Comparison of ENCODE assay signal across 16 mouse cellular contexts in genomic region chr2:161097746-161098145, GRCm38 (mm10).
"Had no signal": no experiment of that assay in that cellular context is flagged by ENCODE, and none has a peak within 500 bp of the region (broad histone marks: within the 10 kb centered on the region; RNA-seq: fewer than 3 reads in every experiment).

No protein-coding gene starts in this region.

- ATAC-seq: lung, postnatal 0 days; midbrain, embryonic 13.5 days; midbrain, embryonic 15.5 days had no signal

- H3K4me2 ChIP-seq: lung, embryonic 15.5 days; midbrain, embryonic 11.5 days; midbrain, embryonic 13.5 days; midbrain, embryonic 15.5 days; neural tube, embryonic 12.5 days; stomach, embryonic 15.5 days had no signal

- H3K36me3 ChIP-seq: lung, embryonic 15.5 days; midbrain, embryonic 13.5 days; midbrain, embryonic 15.5 days; neural tube, embryonic 12.5 days; stomach, embryonic 15.5 days had no signal

- H3K9ac ChIP-seq: lung, embryonic 15.5 days; midbrain, embryonic 13.5 days; midbrain, embryonic 15.5 days; neural tube, embryonic 12.5 days; stomach, embryonic 15.5 days had no signal

- H3K27me3 ChIP-seq: lung, embryonic 15.5 days; midbrain, embryonic 13.5 days; midbrain, embryonic 15.5 days; neural tube, embryonic 12.5 days; stomach, embryonic 15.5 days had no signal

- H3K27ac ChIP-seq: lung, embryonic 15.5 days; macrophage; midbrain, embryonic 13.5 days; midbrain, embryonic 15.5 days; neural tube, embryonic 12.5 days; stomach, embryonic 15.5 days; stomach, postnatal 0 days had no signal

- H3K4me1 ChIP-seq: midbrain, embryonic 15.5 days; neural tube, embryonic 12.5 days had no signal

- H3K4me3 ChIP-seq: lung, embryonic 15.5 days; midbrain, embryonic 13.5 days; midbrain, embryonic 15.5 days; neural tube, embryonic 12.5 days; stomach, embryonic 15.5 days had no signal

- DNase-seq: lung, adult 2 months; lung, postnatal 14 days; lung, postnatal 36 days; right cerebral cortex, postnatal 14 days; thymus, adult 2 months; thymus, postnatal 25 days; thymus, postnatal 4 days had no signal

- H3K9me3 ChIP-seq: lung, embryonic 15.5 days; midbrain, embryonic 13.5 days; midbrain, embryonic 15.5 days; neural tube, embryonic 12.5 days; stomach, embryonic 15.5 days had no signal
